Mouse (Mus musculus): ENCODE measurements at regions not wholly inside any gene's neighbourhood (a gene's known extent, or its start where the extent isn't known, plus 50 kb on each side); places are given as distances from the start of the nearest gene placed in this dataset.

DNA sequence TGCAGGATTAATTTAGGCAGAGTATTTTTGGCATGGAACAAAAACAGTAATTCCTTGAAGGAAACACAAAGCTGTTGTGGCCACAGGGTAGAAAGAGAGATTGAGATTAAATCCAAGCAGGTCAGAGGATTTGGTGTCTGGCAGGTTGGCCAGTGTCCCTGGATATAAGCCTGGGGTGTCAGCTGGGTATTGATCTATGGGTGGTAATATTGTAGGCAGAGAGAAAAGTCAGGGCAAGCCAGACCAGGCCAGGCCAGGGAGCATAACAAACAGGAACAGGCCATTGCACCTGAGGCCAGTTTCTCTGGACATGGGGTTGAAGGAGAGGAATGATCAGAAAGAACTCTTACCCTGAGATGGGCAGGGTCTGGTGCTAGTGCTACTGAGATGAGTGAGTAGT, 61.8 kb downstream of the Zfp281 start:
- TF ChIP-seq EP300 (IDR thresholded peaks at IDR 0.05) (no peak), CTCF (IDR thresholded peaks at IDR 0.05) (no peak)

Measured in lung, postnatal 0 days (tissue).